Mouse (Mus musculus) CH12.LX (cell line): ENCODE data around the gene Tmem59l. TPM values are rescaled to one million over a fixed set of nuclear protein-coding genes. Genes with fewer than 3 reads are reported as not detected.

ENCODE experiments used
- DNase-seq: peaks from one replicate; pipeline ENCODE4 v3.0.0-alpha.2; 2013; ENCODE audit errors: extremely low read depth
- H3K27ac ChIP-seq: 2 replicates; pipeline ENCODE4 v1.5.1; 2012; ENCODE audit warnings: low read depth, mild to moderate bottlenecking, control low read depth, moderate library complexity; ENCODE audit not compliant: insufficient read depth
- H3K27me3 ChIP-seq: replicated peaks from 2 replicates; pipeline ENCODE3; 2012; ENCODE audit warnings: inconsistent platforms
- H3K36me3 ChIP-seq, 2 experiments: replicated peaks in 1 of 2; 2 replicates each; pipeline versions ENCODE3 to v1.6.1; 2012; ENCODE audit warnings: inconsistent platforms in 1 of 2, low read length in 1 of 2, mild to moderate bottlenecking in 1 of 2, mixed read lengths in 1 of 2, moderate library complexity in 1 of 2; ENCODE audit not compliant: control insufficient read depth in 1 of 2, insufficient read depth in 1 of 2
- H3K4me1 ChIP-seq, 2 experiments: 2 replicates each; pipeline ENCODE4 v1.6.1; 2012; ENCODE audit warnings: inconsistent platforms in 1 of 2, moderate library complexity in 1 of 2; ENCODE audit not compliant: insufficient read depth in 2 of 2, control insufficient read depth in 1 of 2
- H3K4me2 ChIP-seq: 2 replicates; pipeline ENCODE4 v1.6.1; 2012; ENCODE audit warnings: low read depth, mild to moderate bottlenecking, control low read depth; ENCODE audit not compliant: poor library complexity, insufficient read depth, severe bottlenecking
- H3K4me3 ChIP-seq, 3 experiments: fragments of 150-350 bp in 1 of 3; sonication (generic) in 1 of 3; replicated peaks in 1 of 3; 2 replicates each; pipeline versions ENCODE3 to v1.5.1; 2011 to 2012; ENCODE audit warnings: low read depth in 2 of 3, low read length in 2 of 3, mild to moderate bottlenecking in 2 of 3, moderate library complexity in 2 of 3, control low read depth in 1 of 3, improper control_type of control experiment in 1 of 3, inconsistent platforms in 1 of 3, mixed read lengths in 1 of 3; ENCODE audit not compliant: poor library complexity in 1 of 3
- H3K79me2 ChIP-seq: replicated peaks from 2 replicates; pipeline ENCODE4 v1.6.1; 2012; ENCODE audit warnings: mild to moderate bottlenecking, moderate library complexity; ENCODE audit not compliant: control insufficient read depth, poor library complexity, insufficient read depth, severe bottlenecking; ENCODE audit errors: extremely low read depth
- H3K9ac ChIP-seq: 2 replicates; pipeline ENCODE4 v1.6.1; 2012; ENCODE audit warnings: low read depth, mild to moderate bottlenecking, control low read depth, moderate library complexity; ENCODE audit not compliant: insufficient read depth
- H3K9me3 ChIP-seq: replicated peaks from 2 replicates; pipeline ENCODE3; 2012; ENCODE audit warnings: low read length, inconsistent platforms, mixed read lengths
- BHLHE40 ChIP-seq: IDR thresholded peaks from 2 replicates; pipeline ENCODE4 v1.6.1; 2011; ENCODE audit warnings: mild to moderate bottlenecking, low read depth, low read length, improper control_type of control experiment
- ELF1 ChIP-seq: IDR thresholded peaks from 2 replicates; pipeline ENCODE4 v1.6.1; 2014; ENCODE audit warnings: low read depth, mild to moderate bottlenecking, inconsistent platforms, low read length, improper control_type of control experiment
- ETS1 ChIP-seq: conservative IDR thresholded peaks from 2 replicates; pipeline ENCODE4 v1.6.1; 2012; ENCODE audit warnings: low read depth, mild to moderate bottlenecking, inconsistent platforms, low read length, improper control_type of control experiment, moderate library complexity
- GABPA ChIP-seq: IDR thresholded peaks from 2 replicates; pipeline ENCODE4 v1.6.1; 2012; ENCODE audit warnings: low read depth, low read length, improper control_type of control experiment, inconsistent platforms; ENCODE audit not compliant: insufficient replicate concordance
- JUND ChIP-seq: conservative IDR thresholded peaks from 2 replicates; pipeline ENCODE4 v1.6.1; 2011; ENCODE audit warnings: low read depth, low read length, improper control_type of control experiment
- MAX ChIP-seq: IDR thresholded peaks from 2 replicates; pipeline ENCODE4 v1.6.1; 2011; ENCODE audit warnings: low read length, improper control_type of control experiment
- MYC ChIP-seq: IDR thresholded peaks from 2 replicates; pipeline ENCODE4 v1.6.1; 2011; ENCODE audit warnings: low read depth, mild to moderate bottlenecking, improper control_type of control experiment, low read length
- NELFE ChIP-seq: IDR thresholded peaks from 2 replicates; pipeline ENCODE4 v1.6.1; 2011; ENCODE audit warnings: low read depth, low read length, improper control_type of control experiment
- POLR2A ChIP-seq: IDR thresholded peaks from 2 replicates; pipeline ENCODE4 v1.6.1; 2011; ENCODE audit warnings: low read depth, mild to moderate bottlenecking, improper control_type of control experiment, low read length
- POLR2AphosphoS2 ChIP-seq: IDR thresholded peaks from 2 replicates; pipeline ENCODE4 v1.6.1; 2011; ENCODE audit warnings: low read depth, low read length, improper control_type of control experiment
- RAD21 ChIP-seq: IDR thresholded peaks from 2 replicates; pipeline ENCODE4 v1.6.1; 2011; ENCODE audit warnings: low read depth, mild to moderate bottlenecking, low read length, improper control_type of control experiment, moderate library complexity
- RCOR1 ChIP-seq: conservative IDR thresholded peaks from 2 replicates; pipeline ENCODE4 v1.6.1; 2012; ENCODE audit warnings: low read depth, mild to moderate bottlenecking, inconsistent platforms, low read length, improper control_type of control experiment
- UBTF ChIP-seq: IDR thresholded peaks from 2 replicates; pipeline ENCODE4 v1.6.1; 2012; ENCODE audit warnings: low read depth, mild to moderate bottlenecking, inconsistent platforms, low read length, improper control_type of control experiment, moderate library complexity
- ZC3H11A ChIP-seq: IDR thresholded peaks from 2 replicates; pipeline ENCODE4 v1.6.1; 2012; ENCODE audit warnings: low read depth, mild to moderate bottlenecking, inconsistent platforms, low read length, improper control_type of control experiment
- ZKSCAN1 ChIP-seq: IDR thresholded peaks from 2 replicates; pipeline ENCODE4 v1.6.1; 2012; ENCODE audit warnings: low read depth, inconsistent platforms, low read length, improper control_type of control experiment, borderline replicate concordance
- ZMIZ1 ChIP-seq: IDR thresholded peaks from 2 replicates; pipeline ENCODE4 v1.6.1; 2012; ENCODE audit warnings: low read depth, mild to moderate bottlenecking, inconsistent platforms, low read length, improper control_type of control experiment
- ZNF384 ChIP-seq: IDR thresholded peaks from 2 replicates; pipeline ENCODE4 v1.6.1; 2012; ENCODE audit warnings: low read depth, low read length, improper control_type of control experiment, inconsistent platforms
- dilution Hi-C: fragments of 300-500 bp; cut with MboI; formaldehyde crosslinking; loops from 2 replicates; pipeline ENCODE4 v1.14.3; 2020; ENCODE audit warnings: low sequenced_read_pairs; ENCODE audit not compliant: extremely low pct_unique_long_range_greater_than_20kb, extremely low pct_ligation_motif_present
- in situ Hi-C: fragments of 300-500 bp; cut with MboI; formaldehyde crosslinking; loops from 3 replicates; pipeline ENCODE4 v1.14.3; 2019; ENCODE audit warnings: low sequenced_read_pairs, low pct_ligation_motif_present, low pct_unique_long_range_greater_than_20kb, mixed read lengths
- polyA plus RNA-seq: library from polyadenylated mRNA; unstranded; fragments of >175 nt; gene quantifications from 2 replicates; pipeline ENCODE4 v1.2.1, GENCODE M21; 2012; ENCODE audit warnings: low read depth; ENCODE audit not compliant: insufficient read length
- total RNA-seq, 2 experiments: library from RNA; depleted of rRNA; stranded (reverse); fragments of 300-350 nt in 1 of 2; fragments of >200 nt in 1 of 2; gene quantifications; 2 replicates each; pipeline ENCODE4 v1.2.3; 2012 to 2014

Tmem59l gene
- total and polyA plus RNA-seq, 3 experiments: not detected

DNA sequence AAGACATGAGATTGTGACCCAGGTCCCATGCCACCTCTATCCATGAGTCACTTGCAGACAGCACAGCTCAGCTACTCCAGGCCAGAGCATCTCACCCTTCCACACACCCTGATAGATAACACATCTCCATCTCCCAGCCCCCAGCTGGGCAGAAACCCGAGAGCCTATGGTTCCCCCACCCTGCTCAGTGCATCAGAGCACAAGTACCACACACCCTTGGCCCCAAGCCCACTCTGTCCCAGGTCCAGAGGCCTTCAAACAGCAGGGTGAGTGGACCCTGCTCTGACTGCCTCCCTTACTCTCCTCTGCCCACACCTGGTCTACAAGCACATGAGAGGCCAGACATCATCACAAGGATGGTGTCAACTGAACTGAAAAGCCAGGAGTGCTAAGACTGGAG is 19.3 kb downstream of the Tmem59l start:
- Histone ChIP-seq H3K4me2 (no peak overlapping the region), H3K27me3 (no peaks in the 10 kb centered on the region), H3K9me3 (no peaks in the 10 kb centered on the region), H3K79me2 (no peaks in the 10 kb centered on the region), H3K4me1 (no peaks in the 10 kb centered on the region), H3K9ac (no peak overlapping the region), H3K4me3 (no peak overlapping the region), H3K36me3 (peaks cover 9 to 92% of the 10 kb centered on the region in 2 experiments), H3K27ac (no peak overlapping the region)
- in situ Hi-C loops: no loop called here
- TF ChIP-seq RAD21 (no peak), MAX (no peak), ELF1 (no peak), ZC3H11A (no peak), POLR2AphosphoS2 (no peak), MYC (no peak), ZNF384 (no peak), ETS1 (no peak), ZMIZ1 (no peak)
- dilution Hi-C loops: no loop called here
- DNase-seq: no peak

DNA sequence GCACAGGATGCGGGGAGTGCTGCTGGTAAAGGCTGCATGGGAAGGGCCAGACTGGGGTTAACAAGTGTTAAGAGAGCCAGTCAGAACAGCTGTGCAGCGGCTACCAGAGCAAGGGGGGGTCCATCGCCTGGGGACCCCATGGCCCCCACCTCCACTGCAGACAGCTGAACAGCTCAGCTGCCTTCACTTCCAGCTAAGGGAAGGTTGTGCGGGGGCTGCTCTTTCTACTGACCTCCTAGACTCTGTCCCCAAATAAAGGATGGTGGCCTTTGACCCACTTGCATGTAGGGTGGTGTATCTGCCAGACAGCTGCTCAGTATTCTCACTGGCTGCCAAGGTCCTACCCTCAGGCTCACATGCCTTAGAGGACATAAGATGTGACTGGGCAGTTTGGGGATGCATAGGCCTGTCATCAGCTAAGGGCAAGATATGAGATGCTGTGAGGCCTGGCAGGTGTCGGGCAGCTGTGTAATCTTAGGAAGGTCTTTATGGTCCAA is 19.9 kb downstream of the Tmem59l start:
- in situ Hi-C loops: no loop called here
- no peak overlapping the region for H3K9ac ChIP-seq

DNA sequence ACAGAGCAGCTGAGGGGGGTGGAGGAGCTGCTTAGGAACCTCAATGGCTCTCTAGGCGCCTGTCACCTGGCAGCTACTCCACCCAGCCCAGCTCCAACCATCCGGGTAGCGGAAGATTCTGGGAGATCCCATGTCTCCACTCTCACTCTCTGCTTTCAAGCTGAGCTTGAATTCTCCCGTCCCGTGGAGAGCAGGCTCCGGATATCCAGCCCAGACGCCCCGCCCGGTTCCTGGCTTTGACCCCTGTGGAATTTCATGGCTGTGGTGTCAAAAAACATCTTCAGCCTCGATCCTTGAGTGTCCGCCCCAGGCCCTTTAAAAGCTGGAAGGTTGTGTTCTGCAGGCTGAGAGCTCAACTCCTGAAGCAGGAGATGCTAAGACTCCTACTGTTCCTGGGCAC is 20.4 kb downstream of the Tmem59l start:
- dilution Hi-C loops (no loop called here), in situ Hi-C loops (no loop called here)
- Histone ChIP-seq H3K9ac (no peak overlapping the region), H3K4me3 (no peak overlapping the region), H3K4me1 (no peaks in the 10 kb centered on the region), H3K79me2 (no peaks in the 10 kb centered on the region), H3K9me3 (no peaks in the 10 kb centered on the region), H3K27me3 (no peaks in the 10 kb centered on the region), H3K4me2 (no peak overlapping the region), H3K27ac (no peak overlapping the region)
- DNase-seq: no peak
- no peak for TF ChIP-seq GABPA
- no peak for TF ChIP-seq NELFE
- no peak for TF ChIP-seq ZKSCAN1
- TF ChIP-seq UBTF: no peak
- TF ChIP-seq POLR2A: no peak
- TF ChIP-seq ZMIZ1: no peak
- TF ChIP-seq JUND: no peak
- no peak for TF ChIP-seq RCOR1
- TF ChIP-seq, all 38 proteins: peak for 0
- peaks cover 9 to 91% of the 10 kb centered on the region in 2 experiments for H3K36me3 ChIP-seq

More for the DNA sequence above, 19.9 kb downstream of the Tmem59l start:
- TF ChIP-seq JUND: no peak
- no peak for TF ChIP-seq MYC
- TF ChIP-seq BHLHE40: no peak
- dilution Hi-C loops: no loop called here
- Histone ChIP-seq H3K4me1 (no peaks in the 10 kb centered on the region), H3K27ac (no peak overlapping the region), H3K4me3 (no peak overlapping the region), H3K9me3 (no peaks in the 10 kb centered on the region), H3K4me2 (no peak overlapping the region), H3K36me3 (peaks cover 9 to 90% of the 10 kb centered on the region in 2 experiments), H3K79me2 (no peaks in the 10 kb centered on the region), H3K27me3 (no peaks in the 10 kb centered on the region)
- no peak for DNase-seq
